Mouse (Mus musculus) limb, embryonic 14.5 days (tissue): ENCODE data around the gene Stox2. TPM values are rescaled to one million over a fixed set of nuclear protein-coding genes. Genes with fewer than 3 reads are reported as not detected.
A peak's percentile ranks its signal among the peaks of the same experiment; 100 is the strongest.

ENCODE experiments used
- ATAC-seq: fragments of 200-750 bp; cut with Nextera tagmentation; 2 replicates; pipeline ENCODE4 v1.8.0; 2017; ENCODE audit warnings: low read depth, moderate number of reproducible peaks, moderate TSS enrichment; ENCODE audit not compliant: low FRiP score
- DNase-seq: peaks from one replicate; pipeline ENCODE4 v3.0.0-alpha.2; 2015; ENCODE audit warnings: low spot score
- H3K27ac ChIP-seq: fragments of 300-500 bp; sonication (generic); replicated peaks from 2 replicates; pipeline ENCODE4 v1.5.1; 2014; ENCODE audit warnings: low read depth, mild to moderate bottlenecking, low read length, moderate library complexity, mixed read lengths
- H3K27me3 ChIP-seq: fragments of 300-500 bp; sonication (generic); 2 replicates; pipeline ENCODE4 v1.6.1; 2014; ENCODE audit warnings: low read length, mixed read lengths; ENCODE audit not compliant: control insufficient read depth, insufficient read depth
- H3K36me3 ChIP-seq: fragments of 300-500 bp; sonication (generic); 2 replicates; pipeline ENCODE4 v1.6.1; 2014; ENCODE audit warnings: mild to moderate bottlenecking, low read length, moderate library complexity, mixed read lengths; ENCODE audit not compliant: control insufficient read depth, insufficient read depth
- H3K4me1 ChIP-seq: fragments of 300-500 bp; sonication (generic); 2 replicates; pipeline ENCODE4 v1.6.1; 2014; ENCODE audit warnings: antibody characterized with exemption, low read length, mixed read lengths; ENCODE audit not compliant: control insufficient read depth, insufficient read depth
- H3K4me2 ChIP-seq: fragments of 300-500 bp; sonication (generic); replicated peaks from 2 replicates; pipeline ENCODE4 v1.6.1; 2014; ENCODE audit warnings: low read depth, mild to moderate bottlenecking, low read length, moderate library complexity; ENCODE audit not compliant: severe bottlenecking
- H3K4me3 ChIP-seq: fragments of 300-500 bp; sonication (generic); replicated peaks from 2 replicates; pipeline ENCODE4 v1.5.1; 2014; ENCODE audit warnings: low read length
- H3K9ac ChIP-seq: fragments of 300-500 bp; sonication (generic); 2 replicates; pipeline ENCODE4 v1.6.1; 2014; ENCODE audit warnings: mild to moderate bottlenecking, low read depth, low read length, moderate library complexity; ENCODE audit not compliant: severe bottlenecking
- H3K9me3 ChIP-seq: fragments of 300-500 bp; sonication (generic); 2 replicates; pipeline ENCODE4 v1.6.1; 2016; ENCODE audit warnings: low read length; ENCODE audit not compliant: control insufficient read depth
- POLR2A ChIP-seq: fragments of 200-500 bp; IDR thresholded peaks from 2 replicates; pipeline ENCODE4 v1.8.0; 2012; ENCODE audit warnings: inconsistent platforms, mild to moderate bottlenecking, moderate library complexity, borderline replicate concordance; ENCODE audit not compliant: insufficient read depth, insufficient read length; ENCODE audit errors: extremely low read depth
- WGBS: fragments of 180-500 bp; shearing (Covaris S2); extraction: QIAGEN DNeasy Blood & Tissue Kit; methylation state at CpG from one replicate; pipeline ENCODE4 v1.1.7; 2014; 5-methylcytosine and 5-hydroxymethylcytosine counted together
- polyA plus RNA-seq, 2 experiments: library from polyadenylated mRNA; depleted of rRNA in 1 of 2; stranded (reverse) in 1 of 2; unstranded in 1 of 2; fragments of >200 nt; fragmentation: Nextera tagmentation in 1 of 2; extraction: Ambion mirVana in 1 of 2; gene quantifications; 2 replicates each; pipeline versions ENCODE4 v1.2.1 to v1.2.3; 2012 to 2014

Stox2 gene
- polyA plus RNA-seq, 2 experiments, result 12.2 to 17.1 TPM

DNA sequence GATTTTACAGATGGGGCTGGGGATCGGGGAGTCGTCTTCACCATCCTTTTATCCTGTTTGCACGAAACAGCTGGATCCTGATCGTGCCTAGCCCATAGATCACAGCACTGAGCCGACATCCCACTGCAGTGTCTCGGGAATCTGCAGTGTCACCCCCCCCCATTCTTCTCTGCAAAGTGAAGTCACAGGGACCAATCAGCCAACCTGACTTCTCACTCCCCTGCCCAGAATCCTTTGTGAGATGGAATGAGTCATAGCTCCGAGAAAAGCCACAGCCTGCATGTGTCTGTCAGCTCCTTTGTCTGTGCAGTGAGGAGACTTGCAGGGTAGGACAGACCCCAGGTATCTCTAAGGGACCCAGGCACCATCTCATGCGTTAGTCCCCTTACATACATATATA, 228.1 kb downstream of the Stox2 start:
- no peak overlapping the region for H3K9ac ChIP-seq
- H3K27me3 ChIP-seq, result no peaks in the 10 kb centered on the region
- no peak overlapping the region for H3K4me2 ChIP-seq
- DNase-seq (no peak), ATAC-seq (no peak)
- H3K27ac ChIP-seq, result no peak overlapping the region
- no peaks in the 10 kb centered on the region for H3K9me3 ChIP-seq
- no peak overlapping the region for H3K4me3 ChIP-seq
- TF ChIP-seq POLR2A, result no peak
- H3K36me3 ChIP-seq, result no peaks in the 10 kb centered on the region
- 45% methylated on average over 8 of the region's 8 CpGs for WGBS
- H3K4me1 ChIP-seq, result peaks cover 3% of the 10 kb centered on the region

DNA sequence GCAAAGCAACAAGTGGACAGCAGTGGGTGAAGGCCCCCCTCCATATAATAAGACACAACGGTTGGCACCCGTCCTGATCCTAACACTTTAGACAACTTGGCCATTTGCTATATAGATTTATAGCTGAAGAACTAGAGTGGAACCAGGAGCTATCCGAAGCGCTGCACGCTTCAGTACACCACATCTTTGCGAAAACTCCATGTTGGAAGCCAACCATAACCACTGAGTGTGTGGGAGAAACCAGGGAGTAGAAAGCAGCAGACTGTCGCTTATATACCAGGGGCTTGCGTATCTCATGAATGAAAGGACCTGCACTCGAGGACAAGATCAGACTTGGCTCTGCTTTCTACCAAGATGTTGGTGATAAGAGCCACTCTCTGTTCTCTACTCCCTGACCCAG, 234.0 kb downstream of the Stox2 start:
- H3K4me2 ChIP-seq, result no peak overlapping the region

DNA sequence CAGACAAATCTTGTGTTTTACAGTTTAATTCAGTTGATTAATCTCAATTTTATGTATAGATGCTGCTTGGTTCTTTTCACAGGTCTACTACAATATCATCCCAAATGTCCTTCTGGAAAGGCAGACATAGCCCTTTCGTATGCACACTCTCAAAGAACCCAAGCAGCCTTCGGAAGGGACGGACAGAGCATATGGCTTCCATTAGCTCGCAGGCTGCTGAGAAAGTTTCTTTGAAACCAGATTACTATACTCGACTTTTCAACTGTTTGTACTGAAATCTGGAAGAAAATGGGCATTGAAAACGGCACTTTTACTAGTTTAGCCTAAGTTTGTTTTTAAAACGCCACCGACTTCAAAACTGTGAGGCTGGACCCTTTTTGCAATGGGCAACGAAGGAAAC, 234.9 kb downstream of the Stox2 start:
- TF ChIP-seq POLR2A, result no peak
- WGBS, result 20% methylated on average over 9 of the region's 9 CpGs
- no peaks in the 10 kb centered on the region for H3K27me3 ChIP-seq
- peak; percentile 52 for DNase-seq
- H3K9me3 ChIP-seq, result no peaks in the 10 kb centered on the region
- H3K9ac ChIP-seq, result no peak overlapping the region
- peak overlapping the region; percentile 20 for H3K4me2 ChIP-seq
- no peak overlapping the region for H3K4me3 ChIP-seq
- no peaks in the 10 kb centered on the region for H3K36me3 ChIP-seq
- peaks cover 25% of the 10 kb centered on the region for H3K4me1 ChIP-seq
- no peak for ATAC-seq
- H3K27ac ChIP-seq, result 0 out of 2 replicates have a peak overlapping the region, but pooled peaks have one; percentile 26

More for the DNA sequence above, 234.0 kb downstream of the Stox2 start:
- 0 out of 2 replicates have a peak overlapping the region, but pooled peaks have one; percentile 26 for H3K27ac ChIP-seq
- DNase-seq (no peak), ATAC-seq (no peak)
- no peaks in the 10 kb centered on the region for H3K27me3 ChIP-seq
- TF ChIP-seq POLR2A, result no peak
- no peak overlapping the region for H3K4me3 ChIP-seq
- 80% methylated on average over 9 of the region's 9 CpGs for WGBS
- no peaks in the 10 kb centered on the region for H3K36me3 ChIP-seq
- no peak overlapping the region for H3K9ac ChIP-seq
- H3K9me3 ChIP-seq, result no peaks in the 10 kb centered on the region
- H3K4me1 ChIP-seq, result peaks cover 17% of the 10 kb centered on the region

DNA sequence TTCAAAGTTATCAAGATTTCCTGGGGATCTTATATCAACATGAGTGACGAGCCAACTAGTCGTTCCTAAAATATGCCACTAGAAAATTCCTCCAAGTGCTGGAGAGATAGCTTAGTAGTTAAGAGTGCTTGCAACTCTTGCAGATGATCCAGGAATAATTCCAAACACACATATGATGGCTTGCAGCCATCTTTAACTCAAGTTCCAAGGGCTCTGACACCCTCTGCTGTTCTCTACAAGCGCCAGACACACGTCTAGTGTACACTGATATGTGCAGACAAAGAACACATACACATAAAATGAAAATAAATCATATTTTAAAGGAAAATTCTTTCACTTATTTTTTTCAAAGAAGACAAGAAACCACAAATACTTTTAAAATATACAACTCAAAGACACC, 237.9 kb downstream of the Stox2 start:
- Histone ChIP-seq H3K4me2 (no peak overlapping the region), H3K27ac (no peak overlapping the region), H3K4me3 (no peak overlapping the region), H3K27me3 (no peaks in the 10 kb centered on the region), H3K4me1 (peaks cover 25% of the 10 kb centered on the region), H3K9ac (no peak overlapping the region), H3K9me3 (no peaks in the 10 kb centered on the region), H3K36me3 (no peaks in the 10 kb centered on the region)
- ATAC-seq (no peak), DNase-seq (no peak)
- 85% methylated on average over 4 of the region's 4 CpGs for WGBS
- TF ChIP-seq POLR2A, result no peak

DNA sequence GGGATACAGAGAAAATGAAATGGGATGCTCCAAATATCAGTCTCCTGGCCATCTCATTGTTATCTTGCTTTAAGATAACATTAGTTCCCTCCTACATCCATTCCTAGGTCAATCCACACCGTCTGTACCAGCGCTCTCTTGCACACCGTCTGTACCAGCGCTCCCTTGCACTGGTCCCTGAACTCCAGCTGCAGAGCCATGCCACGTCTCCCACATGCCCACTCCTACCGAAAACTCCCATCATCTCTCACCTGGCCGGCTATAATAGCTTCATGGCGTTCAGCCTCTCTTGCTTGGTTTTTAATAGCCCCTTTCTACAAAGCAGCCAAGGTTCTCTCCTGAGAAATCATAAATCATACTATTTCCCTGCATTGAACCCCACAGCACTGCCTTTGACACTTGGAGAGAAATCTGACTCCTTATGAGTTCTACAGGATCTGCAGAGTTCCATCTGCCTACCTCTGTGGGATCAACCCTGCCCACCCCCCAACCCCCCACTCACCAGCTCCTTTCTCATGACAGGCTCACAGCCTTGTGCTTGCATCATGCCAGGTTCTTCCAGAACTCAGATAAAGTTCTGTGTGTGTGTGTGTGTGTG, 239.4 kb downstream of the Stox2 start:
- Histone ChIP-seq H3K9ac (no peak overlapping the region), H3K4me3 (no peak overlapping the region), H3K4me2 (no peak overlapping the region), H3K36me3 (no peaks in the 10 kb centered on the region), H3K27me3 (no peaks in the 10 kb centered on the region), H3K4me1 (peaks cover 20% of the 10 kb centered on the region), H3K27ac (no peak overlapping the region), H3K9me3 (no peaks in the 10 kb centered on the region)
- no peak for TF ChIP-seq POLR2A
- ATAC-seq (peak; percentile 30; the same call in 1 of the 2 replicates), DNase-seq (no peak)
- 40% methylated on average over 8 of the region's 8 CpGs for WGBS
